Mouse (Mus musculus): ENCODE measurements at regions not wholly inside any gene's neighbourhood (a gene's known extent, or its start where the extent isn't known, plus 50 kb on each side); places are given as distances from the start of the nearest gene placed in this dataset.

DNA sequence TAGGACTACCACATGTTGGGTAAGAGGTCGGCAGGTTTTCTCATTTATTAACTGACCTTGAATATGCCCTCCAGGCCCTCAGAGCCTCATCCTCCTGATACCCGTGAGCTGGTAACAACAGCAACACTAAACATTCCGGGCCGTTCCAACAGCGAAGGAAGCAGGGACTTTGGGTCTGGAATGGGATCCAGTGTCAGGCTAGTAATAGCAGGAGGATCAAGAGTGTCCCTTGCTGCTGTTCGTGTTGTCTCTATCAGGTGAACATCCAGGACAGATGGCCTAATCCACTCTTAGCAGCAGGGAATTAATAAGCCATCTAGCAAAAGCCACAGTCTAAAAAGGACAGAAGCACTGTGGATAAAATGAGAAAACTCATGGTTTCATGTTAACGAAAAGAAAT is 106.7 kb downstream of the Cpeb2 start:
- ATAC-seq: no peak
- H3K27ac ChIP-seq (ENCODE audit: low read length): no peak overlapping the region

DNA sequence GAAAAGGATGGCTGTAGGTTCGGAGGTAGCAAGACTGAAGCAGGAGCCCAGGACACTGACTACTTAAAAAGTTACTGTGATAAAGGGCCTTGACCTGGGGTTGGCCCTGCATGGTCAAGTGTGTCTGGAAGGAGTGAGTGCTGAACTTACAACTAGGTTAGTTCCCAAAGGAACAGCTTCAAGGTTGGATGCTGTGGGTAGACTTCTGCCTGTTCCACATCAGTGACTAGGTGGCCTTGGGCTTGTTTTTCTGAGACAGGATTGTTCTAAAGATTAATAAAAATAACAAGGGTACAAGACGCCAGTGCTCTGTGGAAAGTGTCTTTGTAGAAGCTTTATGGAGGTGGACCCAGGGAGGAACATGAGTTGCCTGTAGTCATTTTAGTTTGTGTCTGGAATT is 108.5 kb downstream of the Cpeb2 start:
- H3K4me3 ChIP-seq (ENCODE audit: low read depth, low read length): no peak overlapping the region
- H3K4me2 ChIP-seq (ENCODE audit: low read length): no peak overlapping the region
- no peak for ATAC-seq
- WGBS: 93% methylated on average over 2 of the region's 2 CpGs
- no peaks in the 10 kb centered on the region for H3K4me1 ChIP-seq (ENCODE audit: control insufficient read depth, insufficient read depth, low read length)
- H3K36me3 ChIP-seq (ENCODE audit: control insufficient read depth, insufficient read depth, low read length): no peaks in the 10 kb centered on the region
- H3K9ac ChIP-seq (ENCODE audit: low read depth, low read length): no peak overlapping the region
- no peaks in the 10 kb centered on the region for H3K27me3 ChIP-seq (ENCODE audit: control insufficient read depth, insufficient read depth, low read depth, low read length)
- no peak overlapping the region for H3K27ac ChIP-seq (ENCODE audit: low read length)
- H3K9me3 ChIP-seq (replicated peaks; ENCODE audit: control insufficient read depth, low read length, poor library complexity, severe bottlenecking): no peaks in the 10 kb centered on the region

More for the DNA sequence above, 106.7 kb downstream of the Cpeb2 start:
- Histone ChIP-seq H3K27me3 (ENCODE audit: control insufficient read depth, insufficient read depth, low read depth, low read length) (no peaks in the 10 kb centered on the region), H3K4me1 (ENCODE audit: control insufficient read depth, insufficient read depth, low read length) (no peaks in the 10 kb centered on the region), H3K9me3 (replicated peaks; ENCODE audit: control insufficient read depth, low read length, poor library complexity, severe bottlenecking) (no peaks in the 10 kb centered on the region), H3K4me2 (ENCODE audit: low read length) (no peak overlapping the region), H3K4me3 (ENCODE audit: low read depth, low read length) (no peak overlapping the region), H3K9ac (ENCODE audit: low read depth, low read length) (no peak overlapping the region), H3K36me3 (ENCODE audit: control insufficient read depth, insufficient read depth, low read length) (no peaks in the 10 kb centered on the region)
- WGBS: 72% methylated on average over 7 of the region's 7 CpGs

DNA sequence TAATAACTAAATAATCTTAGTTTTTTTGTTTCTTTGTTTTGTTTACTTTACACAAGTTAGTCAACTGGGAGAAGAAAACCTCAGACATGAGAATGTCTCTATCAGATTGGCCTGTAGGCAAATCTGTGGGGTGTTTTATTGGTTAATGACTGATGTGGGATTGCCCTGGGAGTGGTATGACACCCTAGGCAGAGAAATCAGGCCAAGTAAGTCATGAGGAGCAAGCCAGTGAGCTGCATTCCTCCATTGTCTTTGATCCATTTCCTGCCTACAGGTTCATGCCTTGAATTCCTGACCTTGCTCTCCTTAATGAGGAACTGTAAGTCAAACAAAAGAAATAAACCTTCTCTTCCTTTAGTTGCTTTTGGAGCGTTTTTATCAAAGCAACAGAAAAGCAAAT is 111.5 kb downstream of the Cpeb2 start:
- Histone ChIP-seq H3K9ac (ENCODE audit: low read depth, low read length) (no peak overlapping the region), H3K27ac (ENCODE audit: low read length) (no peak overlapping the region), H3K9me3 (replicated peaks; ENCODE audit: control insufficient read depth, low read length, poor library complexity, severe bottlenecking) (no peaks in the 10 kb centered on the region), H3K4me3 (ENCODE audit: low read depth, low read length) (no peak overlapping the region), H3K36me3 (ENCODE audit: control insufficient read depth, insufficient read depth, low read length) (no peaks in the 10 kb centered on the region), H3K4me2 (ENCODE audit: low read length) (no peak overlapping the region), H3K4me1 (ENCODE audit: control insufficient read depth, insufficient read depth, low read length) (no peaks in the 10 kb centered on the region), H3K27me3 (ENCODE audit: control insufficient read depth, insufficient read depth, low read depth, low read length) (no peaks in the 10 kb centered on the region)
- 84% methylated on average over 1 of the region's 1 CpGs for WGBS
- no peak for ATAC-seq

DNA sequence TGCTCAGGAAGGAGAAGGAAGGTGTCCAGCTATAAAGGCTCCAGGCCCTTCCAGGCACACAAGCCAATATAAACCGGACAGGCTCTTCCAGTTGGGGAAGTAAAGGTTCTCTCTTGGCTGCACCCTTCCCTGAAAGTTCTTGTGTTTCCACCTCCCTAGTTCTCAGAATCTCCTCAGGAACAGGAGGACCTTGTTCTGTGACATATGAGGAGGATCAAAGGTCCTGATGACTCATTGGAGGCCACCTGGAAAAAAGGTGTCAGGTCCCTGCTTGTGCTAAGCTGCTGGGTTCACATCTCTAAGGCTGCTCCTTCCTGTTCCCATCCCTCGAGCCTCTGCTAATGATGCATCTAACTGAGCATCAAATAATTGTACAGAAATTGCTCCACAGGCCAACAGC is 118.0 kb downstream of the Cpeb2 start:
- no peaks in the 10 kb centered on the region for H3K9me3 ChIP-seq (replicated peaks; ENCODE audit: control insufficient read depth, low read length, poor library complexity, severe bottlenecking)
- no peak overlapping the region for H3K9ac ChIP-seq (ENCODE audit: low read depth, low read length)
- no peak overlapping the region for H3K4me3 ChIP-seq (ENCODE audit: low read depth, low read length)
- no peaks in the 10 kb centered on the region for H3K27me3 ChIP-seq (ENCODE audit: control insufficient read depth, insufficient read depth, low read depth, low read length)
- 93% methylated on average over 2 of the region's 2 CpGs for WGBS
- H3K4me1 ChIP-seq (ENCODE audit: control insufficient read depth, insufficient read depth, low read length): peaks cover 6% of the 10 kb centered on the region
- H3K27ac ChIP-seq (ENCODE audit: low read length): no peak overlapping the region
- no peak for ATAC-seq
- no peaks in the 10 kb centered on the region for H3K36me3 ChIP-seq (ENCODE audit: control insufficient read depth, insufficient read depth, low read length)
- no peak overlapping the region for H3K4me2 ChIP-seq (ENCODE audit: low read length)

DNA sequence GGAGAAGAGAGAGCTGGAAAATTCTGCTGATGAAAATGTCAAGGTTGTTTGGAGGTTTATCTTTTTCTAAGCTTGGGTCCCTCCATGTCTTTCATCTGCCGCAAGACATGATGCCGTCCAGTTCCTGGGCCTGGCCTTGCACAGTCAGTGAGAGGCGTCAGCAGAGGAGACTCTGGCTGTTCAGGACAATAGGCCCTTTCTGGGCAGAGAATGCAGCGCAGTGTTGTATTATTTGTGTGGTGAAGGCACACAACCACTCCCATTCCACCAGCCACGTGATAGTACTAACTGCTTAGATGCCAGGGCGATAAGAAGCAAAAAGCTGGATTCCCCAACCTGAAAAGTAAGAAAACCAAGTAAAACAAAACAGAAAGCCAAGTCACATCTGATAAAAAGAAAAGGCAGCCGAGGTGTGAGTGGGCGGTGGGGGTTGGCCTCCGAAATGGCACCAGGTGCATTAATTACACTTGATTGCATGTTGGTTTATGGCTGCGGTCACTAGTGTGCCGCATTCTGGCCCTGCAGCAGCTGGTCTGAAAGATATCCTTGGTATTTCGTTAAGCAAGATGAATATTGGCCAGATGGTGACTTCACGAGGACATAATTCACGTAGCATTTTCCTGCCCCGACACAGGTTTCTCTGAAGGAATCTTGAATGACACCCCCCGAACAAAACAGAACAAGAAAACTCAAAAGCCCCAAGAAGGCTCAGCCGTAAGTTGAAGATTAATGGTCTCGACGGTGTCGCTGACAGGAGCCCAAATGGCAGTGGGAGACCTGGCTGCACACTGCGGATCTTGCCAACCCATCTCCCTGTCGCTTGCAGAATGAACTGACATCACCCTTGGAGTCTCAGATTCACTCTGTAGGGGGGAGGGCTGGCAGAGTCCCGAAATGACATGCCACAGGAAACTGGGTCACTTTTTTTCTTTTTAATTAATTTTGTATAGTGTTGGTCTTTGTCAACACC is 120.3 kb downstream of the Cpeb2 start:
- ATAC-seq: no peak
- Histone ChIP-seq H3K36me3 (ENCODE audit: control insufficient read depth, insufficient read depth, low read length) (no peaks in the 10 kb centered on the region), H3K9ac (ENCODE audit: low read depth, low read length) (no peak overlapping the region), H3K4me3 (ENCODE audit: low read depth, low read length) (no peak overlapping the region), H3K9me3 (replicated peaks; ENCODE audit: control insufficient read depth, low read length, poor library complexity, severe bottlenecking) (no peaks in the 10 kb centered on the region), H3K27ac (ENCODE audit: low read length) (no peak overlapping the region), H3K27me3 (ENCODE audit: control insufficient read depth, insufficient read depth, low read depth, low read length) (no peaks in the 10 kb centered on the region), H3K4me1 (ENCODE audit: control insufficient read depth, insufficient read depth, low read length) (peaks cover 6% of the 10 kb centered on the region), H3K4me2 (ENCODE audit: low read length) (no peak overlapping the region)
- 73% methylated on average over 23 of the region's 23 CpGs for WGBS

DNA sequence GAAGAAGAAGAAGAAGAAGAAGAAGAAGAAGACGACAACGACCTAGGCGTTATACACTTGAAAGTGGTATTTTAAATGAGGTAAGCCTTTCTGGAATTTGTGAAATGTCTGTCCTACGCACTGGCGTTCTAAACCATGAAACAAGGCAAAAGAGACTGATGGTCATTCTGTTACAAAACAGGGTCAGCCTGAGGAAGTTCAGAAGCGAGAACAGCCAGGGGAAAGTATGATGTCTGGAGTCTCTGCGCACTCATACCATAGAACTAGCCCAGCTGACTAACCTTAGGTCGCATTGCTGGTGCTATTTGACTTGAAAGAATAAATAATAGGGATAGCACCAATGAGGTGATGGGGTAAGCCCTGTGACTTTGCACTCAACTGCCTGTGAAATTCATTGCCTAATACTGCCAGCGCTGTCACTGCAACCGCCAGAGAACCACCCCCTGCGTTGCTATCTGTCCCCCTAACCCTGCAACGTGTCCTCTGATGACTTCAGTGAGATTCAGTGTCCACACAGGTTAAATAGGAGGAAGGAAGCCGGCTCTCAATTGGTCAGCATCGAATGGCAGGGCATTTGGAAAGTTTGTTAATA is 121.5 kb downstream of the Cpeb2 start:
- WGBS: 47% methylated on average over 14 of the region's 14 CpGs

DNA sequence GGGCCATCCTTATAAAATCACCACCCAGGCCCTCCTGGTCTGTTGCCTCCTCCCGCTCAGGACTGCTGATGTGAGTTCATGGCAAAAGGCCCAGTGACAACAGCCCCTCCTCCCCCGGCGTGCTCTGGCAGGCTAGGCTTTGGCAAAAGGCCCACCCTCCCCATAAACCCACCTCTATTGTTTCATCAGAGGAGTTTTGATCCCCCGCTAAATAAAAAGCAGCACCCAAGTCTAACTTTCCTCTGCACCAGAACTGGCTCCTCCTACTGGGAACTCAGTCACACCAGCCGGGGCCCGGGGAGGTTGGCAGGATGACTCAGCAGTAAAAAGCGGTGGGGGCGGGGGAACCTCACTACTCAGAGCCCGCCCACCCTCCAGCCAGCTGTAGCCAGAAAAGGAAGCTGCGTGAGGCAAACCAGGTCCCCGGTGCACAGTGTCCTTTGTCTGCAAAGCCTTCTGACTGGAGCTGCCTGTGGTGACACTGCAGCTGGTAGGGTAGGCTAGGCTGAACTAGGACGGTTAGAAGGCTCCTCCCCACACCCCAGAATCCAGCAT is 122.1 kb downstream of the Cpeb2 start:
- H3K4me1 ChIP-seq (ENCODE audit: control insufficient read depth, insufficient read depth, low read length): peaks cover 6% of the 10 kb centered on the region
- no peaks in the 10 kb centered on the region for H3K27me3 ChIP-seq (ENCODE audit: control insufficient read depth, insufficient read depth, low read depth, low read length)
- no peaks in the 10 kb centered on the region for H3K36me3 ChIP-seq (ENCODE audit: control insufficient read depth, insufficient read depth, low read length)
- H3K4me3 ChIP-seq (ENCODE audit: low read depth, low read length): peak overlapping the region; percentile 30
- ATAC-seq: peak; percentile 91
- 1% methylated on average over 12 of the region's 12 CpGs for WGBS
- no peaks in the 10 kb centered on the region for H3K9me3 ChIP-seq (replicated peaks; ENCODE audit: control insufficient read depth, low read length, poor library complexity, severe bottlenecking)
- H3K9ac ChIP-seq (ENCODE audit: low read depth, low read length): peak overlapping the region; percentile 36; the same call in 1 of the 2 replicates
- peak overlapping the region; percentile 48 for H3K27ac ChIP-seq (ENCODE audit: low read length)
- peak overlapping the region; percentile 58 for H3K4me2 ChIP-seq (ENCODE audit: low read length)

More for the DNA sequence above, 121.5 kb downstream of the Cpeb2 start:
- no peaks in the 10 kb centered on the region for H3K27me3 ChIP-seq (ENCODE audit: control insufficient read depth, insufficient read depth, low read depth, low read length)
- H3K4me2 ChIP-seq (ENCODE audit: low read length): peak overlapping the region; percentile 58
- H3K4me3 ChIP-seq (ENCODE audit: low read depth, low read length): peak overlapping the region; percentile 30
- ATAC-seq: peak; percentile 29; the same call in 1 of the 2 replicates
- peaks cover 6% of the 10 kb centered on the region for H3K4me1 ChIP-seq (ENCODE audit: control insufficient read depth, insufficient read depth, low read length)
- no peak overlapping the region for H3K27ac ChIP-seq (ENCODE audit: low read length)
- no peaks in the 10 kb centered on the region for H3K36me3 ChIP-seq (ENCODE audit: control insufficient read depth, insufficient read depth, low read length)
- H3K9me3 ChIP-seq (replicated peaks; ENCODE audit: control insufficient read depth, low read length, poor library complexity, severe bottlenecking): no peaks in the 10 kb centered on the region
- peak overlapping the region; percentile 36; the same call in 1 of the 2 replicates for H3K9ac ChIP-seq (ENCODE audit: low read depth, low read length)

DNA sequence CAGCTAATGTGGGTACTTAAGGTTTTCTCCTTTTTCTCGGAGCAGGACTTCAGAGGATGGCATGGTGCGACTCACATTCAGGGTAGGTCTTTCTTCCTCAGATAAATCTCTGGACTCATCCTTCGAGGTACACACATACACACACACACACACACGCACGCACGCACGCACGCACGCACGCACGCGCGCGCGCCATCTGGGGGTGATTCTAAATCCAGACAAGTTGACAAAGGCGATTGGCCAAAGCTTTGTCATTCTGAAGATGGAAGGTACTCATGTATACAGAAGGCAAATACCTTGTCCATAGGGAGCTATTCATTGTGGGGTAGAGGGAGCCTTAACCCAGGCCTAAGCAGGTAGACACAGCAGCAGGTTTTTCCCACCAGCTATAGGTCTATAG is 122.9 kb downstream of the Cpeb2 start:
- Histone ChIP-seq H3K27me3 (ENCODE audit: control insufficient read depth, insufficient read depth, low read depth, low read length) (no peaks in the 10 kb centered on the region), H3K4me3 (ENCODE audit: low read depth, low read length) (no peak overlapping the region), H3K9me3 (replicated peaks; ENCODE audit: control insufficient read depth, low read length, poor library complexity, severe bottlenecking) (no peaks in the 10 kb centered on the region), H3K4me2 (ENCODE audit: low read length) (no peak overlapping the region), H3K9ac (ENCODE audit: low read depth, low read length) (no peak overlapping the region), H3K36me3 (ENCODE audit: control insufficient read depth, insufficient read depth, low read length) (no peaks in the 10 kb centered on the region), H3K4me1 (ENCODE audit: control insufficient read depth, insufficient read depth, low read length) (peaks cover 6% of the 10 kb centered on the region), H3K27ac (ENCODE audit: low read length) (no peak overlapping the region)
- peak; percentile 37; the same call in 1 of the 2 replicates for ATAC-seq
- 87% methylated on average over 16 of the region's 16 CpGs for WGBS
